Mouse (Mus musculus): ENCODE measurements at regions not wholly inside any gene's neighbourhood (a gene's known extent, or its start where the extent isn't known, plus 50 kb on each side); places are given as distances from the start of the nearest gene placed in this dataset.

DNA sequence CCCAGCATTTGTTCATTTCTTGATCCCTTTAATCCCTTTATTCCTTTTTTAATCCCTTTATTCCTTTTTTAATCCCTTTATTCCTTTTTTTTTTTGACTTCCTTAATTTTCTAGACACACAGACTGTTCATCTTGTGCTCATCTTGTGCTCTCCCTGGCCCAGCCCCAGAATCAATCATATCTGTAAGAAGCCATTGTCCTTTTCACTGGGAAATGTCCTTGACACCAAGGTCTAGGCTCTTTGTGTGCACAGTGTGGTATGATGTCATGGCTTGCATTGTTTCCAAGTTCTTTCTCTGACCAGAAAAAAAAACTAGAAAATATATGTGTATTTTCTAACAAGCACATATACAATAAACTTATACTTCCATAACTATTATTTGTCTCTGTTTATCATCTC, 78.9 kb upstream of the Magi1 start:
- no peaks in the 10 kb centered on the region for H3K27me3 ChIP-seq (ENCODE audit: control insufficient read depth, insufficient read depth, low read length)
- DNase-seq (ENCODE audit: low spot score) (no peak), ATAC-seq (ENCODE audit: low FRiP score) (no peak)
- H3K9me3 ChIP-seq (ENCODE audit: control insufficient read depth, low read length) = no peaks in the 10 kb centered on the region
- H3K4me1 ChIP-seq (replicated peaks; ENCODE audit: control insufficient read depth, insufficient read depth, low read length) = no peaks in the 10 kb centered on the region
- no peak overlapping the region for H3K9ac ChIP-seq (ENCODE audit: low read depth, low read length)
- H3K36me3 ChIP-seq (ENCODE audit: control insufficient read depth, insufficient read depth, low read length) = no peaks in the 10 kb centered on the region
- no peak overlapping the region for H3K4me2 ChIP-seq (replicated peaks; ENCODE audit: low read depth, low read length)
- H3K4me3 ChIP-seq (ENCODE audit: low read depth, low read length) = no peak overlapping the region
- no peak overlapping the region for H3K27ac ChIP-seq (ENCODE audit: low read depth, low read length)

DNA sequence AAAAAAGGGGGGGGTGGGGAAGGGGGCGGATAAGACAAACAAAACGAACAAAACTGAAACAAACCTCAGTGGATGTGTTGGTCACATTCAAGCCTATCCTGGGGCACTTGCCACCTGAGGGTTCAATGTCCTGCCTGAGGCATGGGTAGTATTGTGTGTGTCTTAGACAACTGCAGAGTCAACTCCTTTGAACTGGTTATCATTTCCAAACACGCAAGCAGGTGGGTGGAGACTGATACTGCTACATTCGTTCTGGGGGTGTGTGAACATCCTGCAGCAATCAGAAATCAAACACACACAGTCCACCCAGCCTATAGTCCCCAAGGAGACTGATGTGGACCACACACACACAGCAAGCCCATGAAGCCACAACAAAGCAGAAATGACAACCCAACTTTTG, 73.9 kb upstream of the Magi1 start:
- Histone ChIP-seq H3K36me3 (ENCODE audit: control insufficient read depth, insufficient read depth, low read length) (no peaks in the 10 kb centered on the region), H3K4me2 (replicated peaks; ENCODE audit: low read depth, low read length) (no peak overlapping the region), H3K9me3 (ENCODE audit: control insufficient read depth, low read length) (no peaks in the 10 kb centered on the region), H3K27me3 (ENCODE audit: control insufficient read depth, insufficient read depth, low read length) (no peaks in the 10 kb centered on the region), H3K4me1 (replicated peaks; ENCODE audit: control insufficient read depth, insufficient read depth, low read length) (no peaks in the 10 kb centered on the region), H3K9ac (ENCODE audit: low read depth, low read length) (no peak overlapping the region), H3K27ac (ENCODE audit: low read depth, low read length) (no peak overlapping the region), H3K4me3 (ENCODE audit: low read depth, low read length) (no peak overlapping the region)
- DNase-seq (ENCODE audit: low spot score) = no peak
- no peak for ATAC-seq (ENCODE audit: low FRiP score)
- WGBS = 71% methylated on average over 4 of the region's 4 CpGs

DNA sequence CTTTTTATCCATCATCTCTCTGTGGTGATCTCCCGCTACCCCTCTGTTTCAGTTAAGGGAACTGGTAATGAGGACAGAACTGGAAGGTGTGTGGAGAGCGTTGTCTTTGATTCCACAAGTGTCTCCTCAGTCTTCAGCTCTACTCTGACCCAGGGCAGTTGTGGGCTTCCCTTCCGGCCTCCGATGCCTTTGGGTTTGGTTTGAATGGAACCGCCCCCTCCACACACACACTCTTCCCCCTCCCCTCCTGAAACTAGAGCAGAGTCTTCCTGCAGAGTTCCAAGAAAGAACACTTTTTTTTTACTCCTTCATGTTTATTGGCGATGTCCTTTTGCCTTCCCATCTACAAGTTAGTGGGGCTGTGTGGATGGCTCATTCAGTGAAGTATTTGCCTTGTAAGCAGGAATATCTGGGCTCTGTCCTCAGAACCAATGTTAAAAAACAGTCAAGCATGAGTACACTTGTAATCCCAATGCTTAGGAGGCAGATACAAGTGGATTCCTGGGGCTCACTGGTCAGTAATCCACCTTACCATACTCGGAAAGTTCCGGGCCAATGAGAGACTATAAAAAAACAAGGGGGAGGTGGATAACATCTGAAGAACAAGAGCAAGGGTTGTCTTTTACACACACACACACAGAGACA, 70.9 kb upstream of the Magi1 start:
- Histone ChIP-seq H3K9me3 (ENCODE audit: control insufficient read depth, low read length) (no peaks in the 10 kb centered on the region), H3K4me3 (ENCODE audit: low read depth, low read length) (no peak overlapping the region), H3K4me1 (replicated peaks; ENCODE audit: control insufficient read depth, insufficient read depth, low read length) (no peaks in the 10 kb centered on the region), H3K4me2 (replicated peaks; ENCODE audit: low read depth, low read length) (no peak overlapping the region), H3K9ac (ENCODE audit: low read depth, low read length) (no peak overlapping the region), H3K36me3 (ENCODE audit: control insufficient read depth, insufficient read depth, low read length) (no peaks in the 10 kb centered on the region), H3K27ac (ENCODE audit: low read depth, low read length) (no peak overlapping the region), H3K27me3 (ENCODE audit: control insufficient read depth, insufficient read depth, low read length) (no peaks in the 10 kb centered on the region)
- DNase-seq (ENCODE audit: low spot score) (no peak), ATAC-seq (ENCODE audit: low FRiP score) (no peak)
- 65% methylated on average over 8 of the region's 8 CpGs for WGBS

DNA sequence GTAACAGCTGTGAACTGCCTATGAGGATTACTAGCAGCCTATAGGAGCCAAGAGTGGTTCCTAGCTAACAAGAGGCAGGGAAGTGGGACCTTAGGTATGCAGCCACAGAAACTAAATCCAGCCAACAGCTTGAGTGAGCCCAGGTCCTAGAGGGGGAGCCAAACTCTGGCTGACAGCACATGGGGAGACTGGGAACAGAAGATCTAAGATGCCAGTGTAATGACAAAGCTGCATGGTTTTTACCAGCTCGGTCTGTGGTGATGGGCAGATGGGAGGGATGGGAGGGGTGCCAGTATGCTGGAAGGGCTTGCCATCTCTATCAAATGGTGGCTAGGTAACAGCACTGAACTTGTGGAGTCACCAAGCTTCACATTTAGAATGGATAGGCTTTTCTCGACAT, 60.6 kb upstream of the Magi1 start:
- 78% methylated on average over 2 of the region's 2 CpGs for WGBS

DNA sequence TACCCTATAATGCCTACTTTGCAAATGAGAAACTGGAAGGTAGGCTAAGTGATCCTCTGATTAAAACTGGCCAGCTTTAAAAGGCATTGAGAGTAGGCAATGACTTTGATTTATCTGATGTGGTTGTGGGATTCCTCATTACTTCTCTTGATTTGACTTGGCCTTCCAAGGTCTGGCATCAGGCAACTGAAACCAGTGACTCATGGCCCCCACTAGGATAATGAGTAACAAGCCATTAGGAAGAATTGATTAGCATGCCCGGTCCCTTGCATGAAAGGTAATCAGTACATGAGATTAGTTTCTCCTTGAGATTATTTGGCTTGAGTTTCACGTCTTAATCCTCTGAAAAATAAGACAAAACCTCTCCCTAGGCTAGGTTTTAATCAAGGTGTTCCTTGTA, 56.8 kb upstream of the Magi1 start:
- H3K9ac ChIP-seq (ENCODE audit: low read depth, low read length) = no peak overlapping the region
- no peak overlapping the region for H3K4me3 ChIP-seq (ENCODE audit: low read depth, low read length)
- no peaks in the 10 kb centered on the region for H3K4me1 ChIP-seq (replicated peaks; ENCODE audit: control insufficient read depth, insufficient read depth, low read length)
- no peaks in the 10 kb centered on the region for H3K27me3 ChIP-seq (ENCODE audit: control insufficient read depth, insufficient read depth, low read length)
- no peak for ATAC-seq (ENCODE audit: low FRiP score)
- H3K27ac ChIP-seq (ENCODE audit: low read depth, low read length) = no peak overlapping the region
- no peak overlapping the region for H3K4me2 ChIP-seq (replicated peaks; ENCODE audit: low read depth, low read length)
- no peaks in the 10 kb centered on the region for H3K9me3 ChIP-seq (ENCODE audit: control insufficient read depth, low read length)
- DNase-seq (ENCODE audit: low spot score) = no peak
- no peaks in the 10 kb centered on the region for H3K36me3 ChIP-seq (ENCODE audit: control insufficient read depth, insufficient read depth, low read length)
- WGBS = 81% methylated on average over 2 of the region's 2 CpGs

More for the DNA sequence above, 60.6 kb upstream of the Magi1 start:
- DNase-seq (ENCODE audit: low spot score) (no peak), ATAC-seq (ENCODE audit: low FRiP score) (no peak)
- Histone ChIP-seq H3K4me1 (replicated peaks; ENCODE audit: control insufficient read depth, insufficient read depth, low read length) (no peaks in the 10 kb centered on the region), H3K36me3 (ENCODE audit: control insufficient read depth, insufficient read depth, low read length) (no peaks in the 10 kb centered on the region), H3K27me3 (ENCODE audit: control insufficient read depth, insufficient read depth, low read length) (no peaks in the 10 kb centered on the region), H3K9ac (ENCODE audit: low read depth, low read length) (no peak overlapping the region), H3K4me3 (ENCODE audit: low read depth, low read length) (no peak overlapping the region), H3K9me3 (ENCODE audit: control insufficient read depth, low read length) (no peaks in the 10 kb centered on the region), H3K4me2 (replicated peaks; ENCODE audit: low read depth, low read length) (no peak overlapping the region), H3K27ac (ENCODE audit: low read depth, low read length) (no peak overlapping the region)

DNA sequence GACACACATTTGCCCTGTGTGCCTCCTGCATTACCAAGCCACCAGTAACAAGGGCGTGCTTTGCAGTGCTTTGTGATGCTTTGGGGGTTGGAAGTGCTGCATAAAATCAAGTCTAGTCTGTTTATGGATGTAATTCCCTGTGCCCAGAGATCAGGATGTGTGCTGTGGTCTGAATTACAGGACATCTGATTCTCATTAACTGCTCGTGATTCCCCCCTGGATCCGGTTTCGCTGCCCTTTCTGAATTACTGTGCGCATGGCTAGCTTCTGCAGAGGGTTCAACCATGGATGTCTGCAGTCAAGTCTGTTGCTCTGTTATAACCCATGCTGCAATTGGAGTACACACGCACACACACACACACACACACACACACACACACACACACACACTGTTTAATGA, 52.5 kb upstream of the Magi1 start:
- WGBS = 53% methylated on average over 6 of the region's 6 CpGs
- no peaks in the 10 kb centered on the region for H3K27me3 ChIP-seq (ENCODE audit: control insufficient read depth, insufficient read depth, low read length)
- ATAC-seq (ENCODE audit: low FRiP score) (no peak), DNase-seq (ENCODE audit: low spot score) (peak; percentile 36)
- H3K4me1 ChIP-seq (replicated peaks; ENCODE audit: control insufficient read depth, insufficient read depth, low read length) = no peaks in the 10 kb centered on the region
- no peaks in the 10 kb centered on the region for H3K36me3 ChIP-seq (ENCODE audit: control insufficient read depth, insufficient read depth, low read length)
- no peak overlapping the region for H3K4me3 ChIP-seq (ENCODE audit: low read depth, low read length)
- H3K4me2 ChIP-seq (replicated peaks; ENCODE audit: low read depth, low read length) = no peak overlapping the region
- H3K9ac ChIP-seq (ENCODE audit: low read depth, low read length) = no peak overlapping the region
- H3K9me3 ChIP-seq (ENCODE audit: control insufficient read depth, low read length) = no peaks in the 10 kb centered on the region
- no peak overlapping the region for H3K27ac ChIP-seq (ENCODE audit: low read depth, low read length)

Data from hindbrain, embryonic 11.5 days (tissue).